Mouse (Mus musculus): ENCODE data around the gene Alox12b.

DNA sequence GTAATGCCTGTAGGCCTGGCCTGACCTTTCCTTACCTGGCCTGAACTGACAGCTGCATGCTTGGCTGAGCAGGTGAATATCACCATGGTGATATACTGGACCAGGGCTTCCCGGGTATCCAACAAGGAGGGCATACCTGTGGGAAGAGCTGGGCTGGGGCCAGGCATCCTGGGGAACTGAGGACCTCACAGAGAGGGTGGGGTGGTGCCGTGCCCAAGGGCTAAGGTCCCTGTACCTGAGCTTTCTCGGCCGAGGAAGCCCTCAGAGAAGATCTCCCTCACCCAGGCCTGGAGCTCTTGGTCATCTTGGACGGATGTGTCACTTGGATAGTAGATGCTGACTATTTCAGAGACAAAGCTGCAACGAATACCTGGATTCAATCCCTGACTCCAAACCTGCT is 29.1 kb downstream of the Alox12b start:
- TF ChIP-seq POLR2A (IDR thresholded peaks at IDR 0.05; ENCODE audit: borderline replicate concordance, insufficient read depth, low read length) (no peak), CTCF (IDR thresholded peaks at IDR 0.05; ENCODE audit: borderline replicate concordance, insufficient read depth, low read depth, low read length) (no peak)

Data from cerebellum, adult 2 months (tissue).